8 mouse cellular contexts compared by ENCODE assay signal in genomic region chr9:61695381-61695791, GRCm38 (mm10).
DNase-seq lines count a peak whose midpoint lies in the region; ATAC-seq and TF ChIP-seq lines count a peak whose summit lies in the region.

No protein-coding gene starts in this region.

- no peak for ATAC-seq in heart, postnatal 0 days (ENCODE audit: insufficient read depth, low read depth)
- ATAC-seq in stomach, postnatal 0 days (ENCODE audit: low FRiP score, low TSS enrichment), result peak; percentile 62
- ATAC-seq in midbrain, embryonic 11.5 days (ENCODE audit: low FRiP score), result no peak

- H3K27ac ChIP-seq in heart, postnatal 0 days (ENCODE audit: low read depth), result no peak overlapping the region
- H3K27ac ChIP-seq in stomach, postnatal 0 days (replicated peaks), result no peak overlapping the region
- no peak overlapping the region for H3K27ac ChIP-seq in midbrain, embryonic 11.5 days (ENCODE audit: low read depth, low read length)

- H3K4me1 ChIP-seq in heart, postnatal 0 days (ENCODE audit: control insufficient read depth, insufficient read depth), result peaks cover 4% of the 10 kb centered on the region; the same call in 1 of the 2 replicates
- H3K4me1 ChIP-seq in stomach, postnatal 0 days (replicated peaks; ENCODE audit: control insufficient read depth, insufficient read depth), result no peaks in the 10 kb centered on the region
- no peaks in the 10 kb centered on the region; the same call in 1 of the 2 replicates for H3K4me1 ChIP-seq in midbrain, embryonic 11.5 days (ENCODE audit: control insufficient read depth, insufficient read depth, low read length)

- H3K4me3 ChIP-seq in heart, postnatal 0 days (ENCODE audit: low read depth, low read length), result no peak overlapping the region
- H3K4me3 ChIP-seq in stomach, postnatal 0 days (ENCODE audit: low read depth, low read length), result no peak overlapping the region
- H3K4me3 ChIP-seq in midbrain, embryonic 11.5 days (ENCODE audit: low read depth, low read length), result no peak overlapping the region

- no peaks in the 10 kb centered on the region for H3K36me3 ChIP-seq in heart, postnatal 0 days (replicated peaks; ENCODE audit: control insufficient read depth, insufficient read depth, low read length)
- no peaks in the 10 kb centered on the region for H3K36me3 ChIP-seq in stomach, postnatal 0 days (ENCODE audit: control insufficient read depth, insufficient read depth, low read length)
- H3K36me3 ChIP-seq in midbrain, embryonic 11.5 days (ENCODE audit: control insufficient read depth, insufficient read depth, low read length), result no peaks in the 10 kb centered on the region

- peak; percentile 16; the same call in 1 of the 2 replicates for TF ChIP-seq CTCF in heart, postnatal 0 days (IDR thresholded peaks at IDR 0.05; ENCODE audit: low read depth)
- peak; percentile 49 for TF ChIP-seq CTCF in stomach, postnatal 0 days (IDR thresholded peaks at IDR 0.05; ENCODE audit: low read depth)

- no peak overlapping the region for H3K4me2 ChIP-seq in heart, postnatal 0 days (ENCODE audit: low read depth, low read length)
- no peak overlapping the region for H3K4me2 ChIP-seq in stomach, postnatal 0 days (replicated peaks; ENCODE audit: low read depth)
- H3K4me2 ChIP-seq in midbrain, embryonic 11.5 days, result no peak overlapping the region

- TF ChIP-seq EP300 in heart, postnatal 0 days (IDR thresholded peaks at IDR 0.05; ENCODE audit: low read depth), result no peak
- TF ChIP-seq EP300 in stomach, postnatal 0 days (optimal IDR thresholded peaks at IDR 0.05), result no peak

- no peak overlapping the region for H3K9ac ChIP-seq in heart, postnatal 0 days (replicated peaks; ENCODE audit: low read depth, low read length)
- H3K9ac ChIP-seq in stomach, postnatal 0 days (ENCODE audit: low read length), result no peak overlapping the region
- H3K9ac ChIP-seq in midbrain, embryonic 11.5 days (ENCODE audit: low read length), result no peak overlapping the region

- peaks cover 81% of the 10 kb centered on the region for H3K27me3 ChIP-seq in heart, postnatal 0 days (ENCODE audit: control insufficient read depth, insufficient read depth, low read length)
- no peaks in the 10 kb centered on the region for H3K27me3 ChIP-seq in stomach, postnatal 0 days (ENCODE audit: control insufficient read depth, insufficient read depth, low read length)
- peaks cover 2% of the 10 kb centered on the region; the same call in 1 of the 2 replicates for H3K27me3 ChIP-seq in midbrain, embryonic 11.5 days (ENCODE audit: control insufficient read depth, insufficient read depth, low read length)

- no peaks in the 10 kb centered on the region for H3K9me3 ChIP-seq in heart, postnatal 0 days (replicated peaks; ENCODE audit: control insufficient read depth, low read length)
- H3K9me3 ChIP-seq in stomach, postnatal 0 days (ENCODE audit: control insufficient read depth, low read length), result no peaks in the 10 kb centered on the region
- no peaks in the 10 kb centered on the region for H3K9me3 ChIP-seq in midbrain, embryonic 11.5 days (ENCODE audit: control insufficient read depth, low read length)

- 20% methylated on average over 9 of the region's 9 CpGs for WGBS in heart, postnatal 0 days
- 21% methylated on average over 9 of the region's 9 CpGs for WGBS in stomach, postnatal 0 days
- 26% methylated on average over 9 of the region's 9 CpGs for WGBS in midbrain, embryonic 11.5 days

- intact Hi-C loops in heart, postnatal 36 days (cut with DNase I), result loop anchor here (5.0 kb wide), 2 partner anchors 138 to 798 kb away; no protein-coding TSS in a partner anchor
- intact Hi-C loops in left cerebral cortex, postnatal 10 days (cut with DNase I), result loop anchor here (5.0 kb wide), 1 partner anchor 323 kb away; the partner anchor contains the start of gene Tle3

- no peak for DNase-seq in heart, postnatal 0 days (ENCODE audit: low spot score)
- no peak for DNase-seq in heart, postnatal 36 days
- peak; percentile 40 to 59 for DNase-seq in urinary bladder, adult 18-20 months (ENCODE audit: low spot score in 2 of 2)
- DNase-seq in urinary bladder, postnatal 4 days (ENCODE audit: low spot score in 2 of 2), result no peak
- DNase-seq in kidney, postnatal 14 days, result peak; percentile 55
- peak; percentile 72 for DNase-seq in stomach, postnatal 0 days (ENCODE audit: low spot score)
- no peak for DNase-seq in left cerebral cortex, postnatal 10 days (ENCODE audit: extremely low spot score in 1 of 2, low spot score in 2 of 2)
- no peak for DNase-seq in midbrain, embryonic 11.5 days (ENCODE audit: low spot score, missing footprints)

Comparison
In these comparisons a context has a peak if more than half of its experiments do, and no peak if none do; other contexts are left out.
1. DNase-seq: peak in urinary bladder, adult 18-20 months (2 of 2), kidney, postnatal 14 days (single experiment) and stomach, postnatal 0 days (single experiment); none in heart, postnatal 0 days (single experiment), heart, postnatal 36 days (0 of 2), urinary bladder, postnatal 4 days (0 of 2), left cerebral cortex, postnatal 10 days (0 of 2) and midbrain, embryonic 11.5 days (single experiment).